Mouse (Mus musculus) forebrain, embryonic 10.5 days (tissue): ENCODE measurements around the gene Klf16. TPM values are rescaled to one million over a fixed set of nuclear protein-coding genes. Genes with fewer than 3 reads are reported as not detected.

Experiments
- DNase-seq: peaks from one replicate; pipeline ENCODE4 v3.0.0-alpha.2; 2017; ENCODE audit warnings: low spot score; ENCODE audit errors: extremely low spot score
- H3K27ac ChIP-seq: fragments of 300-500 bp; sonication (generic); 2 replicates; pipeline ENCODE4 v1.5.1; 2016; ENCODE audit warnings: mild to moderate bottlenecking
- H3K27me3 ChIP-seq: fragments of 300-500 bp; sonication (generic); 2 replicates; pipeline ENCODE4 v1.6.1; 2016; ENCODE audit warnings: mild to moderate bottlenecking; ENCODE audit not compliant: poor library complexity, severe bottlenecking
- H3K36me3 ChIP-seq: fragments of 300-500 bp; sonication (generic); replicated peaks from 2 replicates; pipeline ENCODE4 v1.6.1; 2016; ENCODE audit warnings: mild to moderate bottlenecking, moderate library complexity
- H3K4me1 ChIP-seq: fragments of 300-500 bp; sonication (generic); 2 replicates; pipeline ENCODE4 v1.6.1; 2016
- H3K4me3 ChIP-seq: fragments of 300-500 bp; sonication (generic); 2 replicates; pipeline ENCODE4 v1.5.1; 2016; ENCODE audit warnings: mild to moderate bottlenecking, moderate library complexity
- H3K9me3 ChIP-seq: fragments of 300-500 bp; sonication (generic); 2 replicates; pipeline ENCODE4 v1.6.1; 2016; ENCODE audit warnings: mild to moderate bottlenecking, moderate library complexity
- WGBS: fragments of 180-500 bp; shearing (Covaris S2); methylation state at CpG from one replicate; pipeline ENCODE4 v1.1.7; 2016; 5-methylcytosine and 5-hydroxymethylcytosine counted together
- polyA plus RNA-seq: library from polyadenylated mRNA; unstranded; fragments of >200 nt; fragmentation: Nextera tagmentation; extraction: Ambion mirVana; gene quantifications from 2 replicates; pipeline ENCODE4 v1.2.1, GENCODE M21; 2016

The Klf16 gene
- polyA plus RNA-seq, 1 experiment from 2014 or later, result 7.5 TPM

GRCm38 (mm10) chr10:80603364-80603763 lies 26.2 kb upstream of the Klf16 start:
- Histone ChIP-seq H3K4me3 (peak overlapping the region; percentile 79), H3K27me3 (no peaks in the 10 kb centered on the region), H3K9me3 (no peaks in the 10 kb centered on the region), H3K27ac (peak overlapping the region; percentile 90), H3K36me3 (peaks cover 33% of the 10 kb centered on the region), H3K4me1 (peaks cover 30% of the 10 kb centered on the region)
- 37% methylated on average over 7 of the region's 7 CpGs for WGBS
- DNase-seq, result no peak

DNA sequence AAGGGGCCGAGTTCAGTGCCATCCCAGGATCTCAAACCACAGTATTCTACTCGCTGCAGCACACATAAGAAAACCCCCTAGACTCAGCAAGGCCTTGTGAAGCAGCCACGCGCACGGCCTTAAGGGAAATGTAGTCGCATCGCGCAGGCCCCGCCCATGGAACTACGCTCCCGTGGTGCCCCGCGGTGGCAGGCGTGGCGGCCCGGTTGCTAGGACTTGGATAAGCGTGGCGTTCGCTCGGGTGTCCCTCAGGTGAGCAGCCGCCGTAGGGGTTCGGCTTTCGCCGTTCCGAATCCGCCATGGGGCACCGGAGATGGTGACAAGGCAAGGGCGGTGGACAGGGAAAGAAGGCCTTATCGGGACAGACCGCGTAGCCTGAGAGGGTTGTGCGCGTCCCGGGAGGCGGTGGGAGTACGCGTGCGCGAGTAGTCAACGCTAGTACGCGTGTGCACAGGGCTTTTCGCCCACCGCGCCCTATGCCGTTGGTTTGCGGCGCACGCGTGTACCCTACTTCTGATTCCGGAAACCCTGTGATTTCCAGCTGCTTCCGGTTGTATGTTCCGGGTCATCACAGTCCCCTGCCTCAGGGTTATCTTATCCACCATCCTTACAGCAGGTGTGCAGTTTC lies 25.7 kb upstream of the Klf16 start, which contains the start of the genes Scamp4 and Adat3:
TSS of gene Scamp4 (plus strand) at position 175 of the 628 bp plus-strand sequence.
TSS of gene Adat3 (plus strand) at position 183 of the 628 bp plus-strand sequence.
- peaks cover 27% of the 10 kb centered on the region for H3K36me3 ChIP-seq
- H3K4me3 ChIP-seq, result peak within 1 kb of the TSS; percentile 79
- WGBS, result under 1% methylated on average over 54 of the region's 54 CpGs
- peaks cover 30% of the 10 kb centered on the region for H3K4me1 ChIP-seq
- peak; percentile 96 for DNase-seq
- H3K27ac ChIP-seq, result peak within 1 kb of the TSS; percentile 90
- no peaks in the 10 kb centered on the region for H3K9me3 ChIP-seq
- no peaks in the 10 kb centered on the region for H3K27me3 ChIP-seq

GRCm38 (mm10) chr10:80596318-80596717 lies 19.2 kb upstream of the Klf16 start:
- no peak for DNase-seq
- H3K4me3 ChIP-seq, result no peak overlapping the region
- H3K4me1 ChIP-seq, result no peaks in the 10 kb centered on the region
- no peaks in the 10 kb centered on the region for H3K9me3 ChIP-seq
- no peaks in the 10 kb centered on the region for H3K27me3 ChIP-seq
- H3K27ac ChIP-seq, result no peak overlapping the region
- no peaks in the 10 kb centered on the region for H3K36me3 ChIP-seq
- WGBS, result 62% methylated on average over 4 of the region's 4 CpGs

- Histone ChIP-seq H3K27me3 (no peaks in the 10 kb centered on the region), H3K9me3 (no peaks in the 10 kb centered on the region), H3K36me3 (peaks cover 20% of the 10 kb centered on the region), H3K4me3 (peak within 1 kb of the TSS; percentile 98), H3K4me1 (peaks cover 47% of the 10 kb centered on the region), H3K27ac (peak within 1 kb of the TSS; percentile 89)
- WGBS, result under 1% methylated on average over 73 of the region's 73 CpGs
- peak; percentile 98 for DNase-seq
Observed at GRCm38 (mm10) chr10:80589879-80590854, 13.0 kb upstream of the Klf16 start, which contains the start of gene Abhd17a. TSS of gene Abhd17a (minus strand) at chr10:80590341.

DNA sequence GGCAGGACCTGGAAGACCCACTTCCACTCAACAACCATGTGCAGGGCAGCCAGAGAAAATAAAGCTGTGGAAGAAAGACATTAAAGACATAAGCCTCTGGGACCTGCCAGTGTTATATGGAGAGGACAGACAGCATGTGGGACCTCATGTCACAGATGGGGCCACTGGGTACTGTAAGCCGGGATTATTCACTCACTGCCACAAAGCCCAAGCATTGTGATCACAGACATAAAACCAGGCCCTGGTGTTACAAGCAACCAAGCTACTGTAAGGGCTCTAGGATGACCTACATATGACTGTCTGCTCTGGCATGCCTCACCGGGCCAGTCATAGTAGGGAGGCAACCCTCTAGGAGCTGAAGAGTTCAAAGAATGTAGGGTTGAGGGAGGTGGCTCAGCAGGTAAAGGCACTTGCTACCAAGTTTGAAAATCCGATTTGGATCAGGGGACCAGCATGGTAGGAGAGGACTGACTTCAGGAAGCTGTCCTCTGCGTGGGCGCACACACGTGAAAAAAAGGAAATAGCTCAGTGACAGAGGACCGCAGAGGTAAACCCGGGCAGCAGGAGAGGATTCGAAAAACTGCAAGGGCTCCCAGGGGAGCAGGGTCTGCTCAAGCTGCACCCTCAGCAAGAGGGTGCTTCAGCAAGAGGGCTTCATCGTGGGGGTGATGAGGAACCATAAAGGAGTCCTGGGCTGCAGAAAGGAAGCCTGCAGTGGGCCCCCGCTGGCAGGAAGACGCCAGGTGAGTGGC lies 12.2 kb upstream of the Klf16 start:
- H3K27ac ChIP-seq, result peak overlapping the region; percentile 89
- H3K36me3 ChIP-seq, result peaks cover 28% of the 10 kb centered on the region
- WGBS, result 22% methylated on average over 12 of the region's 12 CpGs
- peaks cover 55% of the 10 kb centered on the region for H3K4me1 ChIP-seq
- no peaks in the 10 kb centered on the region for H3K9me3 ChIP-seq
- no peak for DNase-seq
- H3K27me3 ChIP-seq, result no peaks in the 10 kb centered on the region
- peak overlapping the region; percentile 98 for H3K4me3 ChIP-seq

DNA sequence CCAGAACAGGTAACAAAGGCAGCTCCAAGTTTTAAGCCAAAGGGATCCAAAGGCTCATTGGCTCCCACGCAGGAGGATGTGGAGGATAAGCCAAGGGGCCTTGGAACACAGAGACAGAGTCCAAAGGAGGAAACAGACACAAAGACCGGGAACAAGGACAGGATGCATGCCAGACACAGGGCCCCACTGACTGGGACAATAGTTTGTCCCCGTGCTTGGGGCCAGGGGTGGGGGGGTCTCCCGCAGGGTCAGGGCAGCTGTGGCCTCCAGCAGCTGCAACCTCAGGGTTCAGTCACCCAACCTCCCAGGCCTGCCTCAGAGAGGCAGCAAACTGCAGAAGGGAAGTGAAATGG lies 10.2 kb upstream of the Klf16 start:
- 58% methylated on average over 4 of the region's 4 CpGs for WGBS
- Histone ChIP-seq H3K4me1 (peaks cover 66% of the 10 kb centered on the region), H3K4me3 (peak overlapping the region; percentile 22; the same call in 1 of the 2 replicates), H3K27me3 (no peaks in the 10 kb centered on the region), H3K27ac (peak overlapping the region; percentile 69), H3K9me3 (no peaks in the 10 kb centered on the region), H3K36me3 (peaks cover 46% of the 10 kb centered on the region)
- DNase-seq, result no peak

DNA sequence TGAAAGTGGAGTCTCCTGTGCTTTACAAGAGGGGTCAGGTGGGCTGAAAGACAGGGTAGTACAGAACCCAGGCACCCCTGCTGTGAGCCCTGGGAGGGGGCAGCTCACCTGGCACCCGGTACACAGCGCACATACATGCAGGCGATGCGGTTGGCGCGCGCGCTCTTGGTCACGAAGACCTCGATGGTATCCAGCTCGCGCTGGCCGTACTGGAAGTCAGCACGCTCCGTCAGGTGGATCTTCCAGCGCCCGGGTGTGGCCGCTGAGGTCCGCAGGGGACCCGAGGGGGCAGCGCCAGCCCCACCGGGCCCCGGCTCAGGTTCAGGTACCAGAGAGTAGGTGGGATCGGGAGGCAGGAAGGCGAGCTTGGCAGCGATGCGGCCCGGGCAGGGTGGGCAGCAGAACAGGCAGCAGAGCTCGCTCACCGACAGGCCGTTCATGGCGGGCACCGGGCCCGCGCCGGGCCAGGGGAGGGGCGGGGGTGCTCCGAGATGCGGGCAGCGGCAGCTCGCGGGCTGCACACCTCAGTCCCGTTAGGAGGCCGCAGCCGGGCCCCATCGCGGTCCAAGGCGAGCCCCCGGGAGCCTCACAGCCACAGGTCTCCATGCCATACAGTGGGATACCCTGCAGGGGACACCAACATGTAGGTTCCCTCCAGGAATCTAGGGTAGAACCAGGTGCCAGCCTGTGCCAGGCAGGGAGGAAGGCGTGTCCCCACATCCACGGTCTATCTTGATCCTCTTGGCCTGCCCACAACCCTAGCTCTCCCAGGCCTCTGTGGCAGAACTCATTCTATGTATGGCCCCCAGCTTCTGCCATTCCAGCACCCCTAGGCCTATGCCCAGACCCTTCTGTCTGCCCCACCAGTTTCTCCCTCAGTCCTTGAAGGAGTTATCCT lies 9.5 kb upstream of the Klf16 start:
- peak overlapping the region; percentile 69 for H3K27ac ChIP-seq
- DNase-seq, result no peak
- H3K27me3 ChIP-seq, result no peaks in the 10 kb centered on the region
- no peaks in the 10 kb centered on the region for H3K9me3 ChIP-seq
- peaks cover 66% of the 10 kb centered on the region for H3K4me1 ChIP-seq
- peak overlapping the region; percentile 22; the same call in 1 of the 2 replicates for H3K4me3 ChIP-seq
- H3K36me3 ChIP-seq, result peaks cover 48% of the 10 kb centered on the region
- WGBS, result 95% methylated on average over 47 of the region's 51 CpGs

GRCm38 (mm10) chr10:80585581-80585980 lies 8.5 kb upstream of the Klf16 start:
- no peak overlapping the region for H3K27ac ChIP-seq
- H3K4me3 ChIP-seq, result 0 out of 2 replicates have a peak overlapping the region, but pooled peaks have one; percentile 0
- WGBS, result 93% methylated on average over 8 of the region's 8 CpGs
- H3K9me3 ChIP-seq, result no peaks in the 10 kb centered on the region
- no peaks in the 10 kb centered on the region for H3K27me3 ChIP-seq
- peaks cover 64% of the 10 kb centered on the region for H3K4me1 ChIP-seq
- no peak for DNase-seq
- peaks cover 48% of the 10 kb centered on the region for H3K36me3 ChIP-seq

DNA sequence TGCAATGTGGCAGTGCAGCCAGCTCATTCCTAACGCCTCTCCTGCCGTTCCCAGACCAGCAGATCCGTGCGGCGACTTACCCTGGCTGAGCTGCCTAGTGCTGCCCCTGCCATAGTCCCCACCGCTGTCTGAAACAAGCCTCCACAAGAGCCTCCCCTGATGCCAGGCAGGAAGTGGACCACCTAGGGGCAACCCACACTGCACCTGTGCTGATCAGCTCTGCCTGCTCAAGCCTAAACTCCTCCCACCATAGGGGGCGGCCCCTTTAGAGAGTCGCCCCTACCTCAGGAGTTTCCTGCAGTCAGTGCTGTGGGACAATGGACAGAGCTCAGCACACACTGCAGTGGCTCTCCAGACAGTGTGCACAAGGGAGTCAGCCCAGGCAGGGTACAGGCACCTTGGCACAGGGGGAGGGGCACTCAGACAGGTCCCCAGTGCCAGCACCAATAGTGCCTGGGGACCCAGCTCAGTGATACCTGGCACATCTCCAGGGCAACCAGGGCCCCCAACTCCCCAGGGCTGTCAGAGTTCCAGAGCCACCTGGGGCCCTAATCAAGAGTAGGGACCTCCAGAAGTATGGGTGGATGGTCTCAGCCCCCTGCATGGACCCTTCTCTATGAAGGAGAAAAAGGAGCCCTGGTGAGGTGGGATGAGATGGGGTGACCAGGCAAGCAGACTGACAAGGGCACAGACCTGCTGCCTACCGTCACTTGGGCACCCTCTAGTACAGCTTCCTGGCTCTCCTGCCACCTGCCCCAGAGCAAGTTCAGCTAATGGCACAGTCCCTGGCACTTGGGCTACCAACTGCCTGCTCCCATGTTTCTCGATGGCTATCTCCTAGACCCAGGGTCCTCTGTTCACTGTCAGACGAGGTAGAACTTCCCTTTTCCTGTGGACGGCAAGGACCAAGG lies 7.8 kb upstream of the Klf16 start:
- 77% methylated on average over 12 of the region's 12 CpGs for WGBS
- peaks cover 59% of the 10 kb centered on the region for H3K4me1 ChIP-seq
- no peak for DNase-seq
- peak overlapping the region; percentile 40; the same call in 1 of the 2 replicates for H3K27ac ChIP-seq
- no peak overlapping the region; the same call in 1 of the 2 replicates for H3K4me3 ChIP-seq
- H3K36me3 ChIP-seq, result peaks cover 48% of the 10 kb centered on the region
- no peaks in the 10 kb centered on the region for H3K27me3 ChIP-seq
- H3K9me3 ChIP-seq, result no peaks in the 10 kb centered on the region

DNA sequence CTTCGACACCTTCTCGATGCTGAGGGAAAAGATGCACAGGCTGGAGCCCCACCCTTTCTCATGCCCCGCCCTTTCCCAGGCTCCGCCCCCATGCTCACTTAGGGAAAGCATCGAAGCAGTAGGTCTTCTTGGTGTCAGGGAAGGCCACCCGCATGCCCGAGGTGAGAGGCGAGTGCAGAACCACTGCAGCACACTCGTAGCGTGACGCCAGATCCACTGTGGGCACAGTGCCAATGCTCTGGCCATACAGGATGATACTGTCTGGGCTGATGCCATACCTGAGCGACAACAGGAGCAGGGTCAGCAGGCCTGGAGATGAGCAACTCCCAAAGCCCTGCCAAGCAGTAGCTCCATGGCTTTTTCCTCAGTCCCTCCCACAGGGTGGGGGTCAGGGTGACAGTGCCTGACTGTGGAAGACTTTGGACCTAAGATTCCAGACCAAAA lies 6.9 kb upstream of the Klf16 start:
- 69% methylated on average over 12 of the region's 12 CpGs for WGBS
- H3K4me3 ChIP-seq, result peak overlapping the region; percentile 14

DNA sequence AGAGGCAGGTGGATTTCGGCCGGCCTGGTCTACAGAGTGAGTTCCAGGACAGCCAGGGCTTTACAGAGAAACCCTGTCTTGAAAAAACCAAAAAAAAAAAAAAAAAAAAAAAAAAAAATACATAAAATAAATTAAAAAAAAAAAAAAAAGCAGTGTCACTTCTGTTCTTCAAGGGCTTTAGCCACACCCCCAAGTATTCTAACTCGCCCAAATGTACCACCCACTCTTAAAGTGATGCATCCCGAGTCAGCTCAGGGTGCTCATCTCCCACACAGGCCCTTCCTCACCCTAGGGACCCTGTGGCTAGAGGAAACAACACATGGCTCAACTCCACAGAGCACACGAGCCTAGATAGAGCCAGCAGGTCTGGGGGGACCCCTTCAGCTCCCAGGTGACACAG lies 5.9 kb upstream of the Klf16 start:
- 87% methylated on average over 5 of the region's 5 CpGs for WGBS
- Histone ChIP-seq H3K4me1 (peaks cover 55% of the 10 kb centered on the region), H3K4me3 (no peak overlapping the region), H3K9me3 (no peaks in the 10 kb centered on the region), H3K27ac (no peak overlapping the region), H3K36me3 (peaks cover 48% of the 10 kb centered on the region), H3K27me3 (no peaks in the 10 kb centered on the region)
- no peak for DNase-seq

More for the DNA sequence above, 6.9 kb upstream of the Klf16 start:
- Histone ChIP-seq H3K27me3 (no peaks in the 10 kb centered on the region), H3K27ac (no peak overlapping the region), H3K36me3 (peaks cover 48% of the 10 kb centered on the region), H3K9me3 (no peaks in the 10 kb centered on the region), H3K4me1 (peaks cover 55% of the 10 kb centered on the region)
- no peak for DNase-seq
